Mouse (Mus musculus) heart, adult 2 months (tissue): ENCODE results near the gene Myo1d.

Experiments
- CTCF ChIP-seq: fragments of 200-600 bp; IDR thresholded peaks from 2 replicates; pipeline ENCODE4 v1.8.1; 2022; ENCODE audit warnings: antibody characterized with exemption, mild to moderate bottlenecking, moderate library complexity
- POLR2A ChIP-seq: fragments of 200-500 bp; IDR thresholded peaks from 2 replicates; pipeline ENCODE4 v1.6.1; 2011; ENCODE audit warnings: mild to moderate bottlenecking, low read depth, low read length, control low read depth; ENCODE audit not compliant: insufficient read depth

DNA sequence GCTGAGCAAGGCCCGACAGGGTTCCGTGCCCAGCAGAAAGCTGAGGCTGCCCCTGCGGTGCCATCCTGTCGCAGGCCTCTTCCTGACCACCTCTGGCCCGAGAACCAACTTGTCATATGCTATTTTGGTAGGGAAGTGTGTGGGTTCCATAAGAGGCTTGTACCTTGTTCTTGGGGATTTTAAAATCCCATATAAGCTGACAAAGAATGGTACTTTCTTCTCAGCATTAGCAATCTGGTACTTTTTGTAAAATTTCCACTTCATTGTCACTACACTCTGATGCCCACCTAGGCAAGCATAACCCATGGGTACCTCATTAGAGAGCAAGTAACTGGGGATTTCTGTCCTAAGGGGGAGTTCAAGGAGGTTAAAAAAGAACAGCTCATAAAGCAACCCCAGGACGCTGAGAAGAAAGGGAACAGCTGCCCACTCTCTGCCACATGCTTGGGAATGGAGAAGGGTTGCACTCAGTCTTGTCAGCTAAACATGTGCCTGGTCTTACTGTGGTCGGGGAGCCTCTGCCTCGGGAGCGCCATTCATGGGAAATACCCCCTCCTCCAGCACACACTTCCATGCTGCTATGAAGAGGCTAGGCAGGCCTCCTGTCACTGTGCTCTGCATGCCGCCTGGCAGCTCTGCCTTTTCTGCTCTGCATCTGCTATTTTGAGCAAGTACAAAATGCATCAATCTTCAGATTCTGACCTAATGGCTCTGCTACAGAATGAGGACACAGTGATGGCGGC is 281.3 kb downstream of the Myo1d start:
- TF ChIP-seq POLR2A (no peak), CTCF (no peak)
